Mouse (Mus musculus): ENCODE results near the gene Tmeff1. TPM values are rescaled to one million over a fixed set of nuclear protein-coding genes. Genes with fewer than 3 reads are reported as not detected.
A peak's percentile ranks its signal among the peaks of the same experiment; 100 is the strongest.

Tmeff1 gene
- total and polyA plus RNA-seq, 2 experiments from 2014 or later: 14.7 to 17.7 TPM

GRCm38 (mm10) chr4:48554132-48554531 is 30.8 kb upstream of the Tmeff1 start:
- peaks cover 19% of the 10 kb centered on the region for H3K36me3 ChIP-seq (replicated peaks; ENCODE audit: control insufficient read depth, insufficient read depth, low read length)
- no peak for TF ChIP-seq EP300 (IDR thresholded peaks at IDR 0.05; ENCODE audit: low read depth)
- TF ChIP-seq CTCF (IDR thresholded peaks at IDR 0.05; ENCODE audit: low read depth): no peak
- ATAC-seq (ENCODE audit: insufficient read depth, low read depth): no peak
- WGBS: 74% methylated on average over 7 of the region's 7 CpGs
- H3K27me3 ChIP-seq (ENCODE audit: control insufficient read depth, insufficient read depth, low read length): no peaks in the 10 kb centered on the region
- H3K27ac ChIP-seq (ENCODE audit: low read depth): no peak overlapping the region
- H3K9ac ChIP-seq (replicated peaks; ENCODE audit: low read depth, low read length): no peak overlapping the region
- no peak overlapping the region for H3K4me2 ChIP-seq (ENCODE audit: low read depth, low read length)
- DNase-seq (ENCODE audit: low spot score): no peak
- no peaks in the 10 kb centered on the region for H3K9me3 ChIP-seq (replicated peaks; ENCODE audit: control insufficient read depth, low read length)
- no peak overlapping the region for H3K4me3 ChIP-seq (ENCODE audit: low read depth, low read length)
- no peaks in the 10 kb centered on the region for H3K4me1 ChIP-seq (ENCODE audit: control insufficient read depth, insufficient read depth)

- 15% methylated on average over 3 of the region's 3 CpGs for WGBS
- Histone ChIP-seq H3K9me3 (replicated peaks; ENCODE audit: control insufficient read depth, low read length) (no peaks in the 10 kb centered on the region), H3K4me1 (ENCODE audit: control insufficient read depth, insufficient read depth) (no peaks in the 10 kb centered on the region), H3K27ac (ENCODE audit: low read depth) (no peak overlapping the region), H3K9ac (replicated peaks; ENCODE audit: low read depth, low read length) (no peak overlapping the region), H3K36me3 (replicated peaks; ENCODE audit: control insufficient read depth, insufficient read depth, low read length) (peaks cover 19% of the 10 kb centered on the region), H3K4me2 (ENCODE audit: low read depth, low read length) (no peak overlapping the region), H3K4me3 (ENCODE audit: low read depth, low read length) (no peak overlapping the region), H3K27me3 (ENCODE audit: control insufficient read depth, insufficient read depth, low read length) (no peaks in the 10 kb centered on the region)
- ATAC-seq (ENCODE audit: insufficient read depth, low read depth): no peak
- DNase-seq (ENCODE audit: low spot score): peak; percentile 58
- peak; percentile 60 for TF ChIP-seq CTCF (IDR thresholded peaks at IDR 0.05; ENCODE audit: low read depth)
- no peak for TF ChIP-seq EP300 (IDR thresholded peaks at IDR 0.05; ENCODE audit: low read depth)
Observed at GRCm38 (mm10) chr4:48555729-48556128, 29.2 kb upstream of the Tmeff1 start.

- TF ChIP-seq CTCF (IDR thresholded peaks at IDR 0.05; ENCODE audit: low read depth) (no peak), EP300 (IDR thresholded peaks at IDR 0.05; ENCODE audit: low read depth) (no peak)
- H3K4me3 ChIP-seq (ENCODE audit: low read depth, low read length): no peak overlapping the region
- H3K4me1 ChIP-seq (ENCODE audit: control insufficient read depth, insufficient read depth): no peaks in the 10 kb centered on the region
- H3K27ac ChIP-seq (ENCODE audit: low read depth): no peak overlapping the region
- 62% methylated on average over 14 of the region's 14 CpGs for WGBS
- H3K36me3 ChIP-seq (replicated peaks; ENCODE audit: control insufficient read depth, insufficient read depth, low read length): peaks cover 25% of the 10 kb centered on the region
- H3K9ac ChIP-seq (replicated peaks; ENCODE audit: low read depth, low read length): no peak overlapping the region
- H3K4me2 ChIP-seq (ENCODE audit: low read depth, low read length): no peak overlapping the region
- H3K9me3 ChIP-seq (replicated peaks; ENCODE audit: control insufficient read depth, low read length): no peaks in the 10 kb centered on the region
- H3K27me3 ChIP-seq (ENCODE audit: control insufficient read depth, insufficient read depth, low read length): no peaks in the 10 kb centered on the region
- peak; percentile 24; the same call in 1 of the 2 replicates for ATAC-seq (ENCODE audit: insufficient read depth, low read depth)
- no peak for DNase-seq (ENCODE audit: low spot score)
Observed at GRCm38 (mm10) chr4:48559652-48560051, 25.3 kb upstream of the Tmeff1 start.

- no peaks in the 10 kb centered on the region for H3K27me3 ChIP-seq (ENCODE audit: control insufficient read depth, insufficient read depth, low read length)
- TF ChIP-seq EP300 (IDR thresholded peaks at IDR 0.05; ENCODE audit: low read depth): no peak
- TF ChIP-seq CTCF (IDR thresholded peaks at IDR 0.05; ENCODE audit: low read depth): no peak
- H3K27ac ChIP-seq (ENCODE audit: low read depth): no peak overlapping the region
- 0 out of 2 replicates have a peak, but pooled peaks cover 4% of the 10 kb centered on the region for H3K4me1 ChIP-seq (ENCODE audit: control insufficient read depth, insufficient read depth)
- DNase-seq (ENCODE audit: low spot score) (no peak), ATAC-seq (ENCODE audit: insufficient read depth, low read depth) (no peak)
- no peak overlapping the region for H3K4me2 ChIP-seq (ENCODE audit: low read depth, low read length)
- WGBS: 89% methylated on average over 8 of the region's 8 CpGs
- H3K9ac ChIP-seq (replicated peaks; ENCODE audit: low read depth, low read length): no peak overlapping the region
- peaks cover 25% of the 10 kb centered on the region for H3K36me3 ChIP-seq (replicated peaks; ENCODE audit: control insufficient read depth, insufficient read depth, low read length)
- no peaks in the 10 kb centered on the region for H3K9me3 ChIP-seq (replicated peaks; ENCODE audit: control insufficient read depth, low read length)
- no peak overlapping the region for H3K4me3 ChIP-seq (ENCODE audit: low read depth, low read length)
Observed at GRCm38 (mm10) chr4:48561824-48562223, 23.1 kb upstream of the Tmeff1 start.

- DNase-seq (ENCODE audit: low spot score): no peak
- Histone ChIP-seq H3K4me3 (ENCODE audit: low read depth, low read length) (no peak overlapping the region), H3K9me3 (replicated peaks; ENCODE audit: control insufficient read depth, low read length) (no peaks in the 10 kb centered on the region), H3K4me2 (ENCODE audit: low read depth, low read length) (no peak overlapping the region), H3K27ac (ENCODE audit: low read depth) (no peak overlapping the region), H3K27me3 (ENCODE audit: control insufficient read depth, insufficient read depth, low read length) (no peaks in the 10 kb centered on the region), H3K4me1 (ENCODE audit: control insufficient read depth, insufficient read depth) (0 out of 2 replicates have a peak, but pooled peaks cover 8% of the 10 kb centered on the region), H3K9ac (replicated peaks; ENCODE audit: low read depth, low read length) (no peak overlapping the region), H3K36me3 (replicated peaks; ENCODE audit: control insufficient read depth, insufficient read depth, low read length) (peaks cover 21% of the 10 kb centered on the region)
- ATAC-seq (ENCODE audit: insufficient read depth, low read depth): no peak
- TF ChIP-seq CTCF (IDR thresholded peaks at IDR 0.05; ENCODE audit: low read depth): no peak
- TF ChIP-seq EP300 (IDR thresholded peaks at IDR 0.05; ENCODE audit: low read depth): no peak
Observed at GRCm38 (mm10) chr4:48564962-48565361, 20.0 kb upstream of the Tmeff1 start.

- Histone ChIP-seq H3K4me1 (ENCODE audit: control insufficient read depth, insufficient read depth) (peaks cover 3% of the 10 kb centered on the region; the same call in 1 of the 2 replicates), H3K4me2 (ENCODE audit: low read depth, low read length) (no peak overlapping the region), H3K27me3 (ENCODE audit: control insufficient read depth, insufficient read depth, low read length) (no peaks in the 10 kb centered on the region), H3K36me3 (replicated peaks; ENCODE audit: control insufficient read depth, insufficient read depth, low read length) (no peaks in the 10 kb centered on the region), H3K27ac (ENCODE audit: low read depth) (no peak overlapping the region), H3K9me3 (replicated peaks; ENCODE audit: control insufficient read depth, low read length) (no peaks in the 10 kb centered on the region), H3K9ac (replicated peaks; ENCODE audit: low read depth, low read length) (no peak overlapping the region), H3K4me3 (ENCODE audit: low read depth, low read length) (no peak overlapping the region)
- DNase-seq (ENCODE audit: low spot score) (no peak), ATAC-seq (ENCODE audit: insufficient read depth, low read depth) (no peak)
- WGBS: 88% methylated on average over 7 of the region's 7 CpGs
- no peak for TF ChIP-seq CTCF (IDR thresholded peaks at IDR 0.05; ENCODE audit: low read depth)
- no peak for TF ChIP-seq EP300 (IDR thresholded peaks at IDR 0.05; ENCODE audit: low read depth)
Observed at GRCm38 (mm10) chr4:48576361-48576760, 8.6 kb upstream of the Tmeff1 start.
